ENCODE assay signal across 20 mouse cellular contexts in the genomic region with DNA sequence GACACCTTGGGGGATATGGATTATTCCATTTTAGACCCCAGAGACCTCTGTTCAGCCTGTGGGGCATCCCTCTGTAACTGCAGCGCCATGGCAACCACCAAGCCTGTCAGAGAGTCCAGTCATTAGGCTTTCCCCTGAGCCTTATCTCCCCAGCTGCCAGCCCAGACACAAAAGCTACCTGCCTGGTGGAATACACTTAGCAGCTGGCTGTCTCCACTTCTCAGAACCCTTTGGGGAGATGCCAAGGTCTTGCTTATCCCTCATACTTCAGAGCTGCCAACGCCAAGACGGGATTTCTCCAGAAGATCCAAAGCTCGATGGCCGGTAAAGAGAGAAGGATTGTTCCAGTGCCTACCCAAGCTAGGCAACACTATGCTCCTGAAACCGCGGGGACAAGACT. TPM values are rescaled to one million over a fixed set of nuclear protein-coding genes. Genes with fewer than 3 reads are reported as not detected.
DNase-seq lines count a peak whose midpoint lies in the region; ATAC-seq and TF ChIP-seq lines count a peak whose summit lies in the region.
"Had no signal": no experiment of that assay in that cellular context is flagged by ENCODE, and none has a peak within 500 bp of the region (broad histone marks: within the 10 kb centered on the region; RNA-seq: fewer than 3 reads in every experiment).

No protein-coding gene starts in this region.

- no peak overlapping the region for H3K9ac ChIP-seq in hindbrain, embryonic 12.5 days
- H3K9ac ChIP-seq in hindbrain, postnatal 0 days (replicated peaks; ENCODE audit: low read length) = no peak overlapping the region
- H3K9ac ChIP-seq in neural tube, embryonic 14.5 days (replicated peaks; ENCODE audit: low read depth, low read length) = no peak overlapping the region
- H3K9ac ChIP-seq: liver, postnatal 0 days had no signal

- TF ChIP-seq CTCF in hindbrain, postnatal 0 days (IDR thresholded peaks at IDR 0.05; ENCODE audit: low read depth) = no peak

- H3K9me3 ChIP-seq in hindbrain, embryonic 12.5 days (replicated peaks) = no peaks in the 10 kb centered on the region
- no peaks in the 10 kb centered on the region for H3K9me3 ChIP-seq in hindbrain, postnatal 0 days (ENCODE audit: low read length)
- no peaks in the 10 kb centered on the region for H3K9me3 ChIP-seq in neural tube, embryonic 14.5 days (ENCODE audit: control insufficient read depth, low read length)
- H3K9me3 ChIP-seq: limb, embryonic 10.5 days had no signal

- no peak for ATAC-seq in hindbrain, embryonic 12.5 days (ENCODE audit: low FRiP score)
- ATAC-seq in hindbrain, postnatal 0 days = no peak
- ATAC-seq in neural tube, embryonic 14.5 days (ENCODE audit: low read depth) = no peak
- ATAC-seq: forebrain, postnatal 0 days; liver, postnatal 0 days; lung, postnatal 0 days had no signal

- 64% methylated on average over 7 of the region's 7 CpGs for WGBS in hindbrain, embryonic 12.5 days
- WGBS in hindbrain, postnatal 0 days = 63% methylated on average over 7 of the region's 7 CpGs
- WGBS in neural tube, embryonic 14.5 days = 65% methylated on average over 7 of the region's 7 CpGs

- no peak overlapping the region for H3K4me3 ChIP-seq in hindbrain, embryonic 12.5 days
- no peak overlapping the region for H3K4me3 ChIP-seq in hindbrain, postnatal 0 days (ENCODE audit: low read length)
- no peak overlapping the region for H3K4me3 ChIP-seq in neural tube, embryonic 14.5 days (ENCODE audit: low read depth, low read length)
- H3K4me3 ChIP-seq: heart, adult 2 months had no signal

- no peaks in the 10 kb centered on the region for H3K27me3 ChIP-seq in hindbrain, embryonic 12.5 days
- no peaks in the 10 kb centered on the region for H3K27me3 ChIP-seq in hindbrain, postnatal 0 days (ENCODE audit: insufficient read depth, low read length)
- no peaks in the 10 kb centered on the region for H3K27me3 ChIP-seq in neural tube, embryonic 14.5 days (ENCODE audit: control insufficient read depth, insufficient read depth, low read length)

- H3K4me1 ChIP-seq in hindbrain, embryonic 12.5 days = peaks cover 51% of the 10 kb centered on the region
- peaks cover 6% of the 10 kb centered on the region; the same call in 1 of the 2 replicates for H3K4me1 ChIP-seq in hindbrain, postnatal 0 days (ENCODE audit: insufficient read depth, low read length)
- H3K4me1 ChIP-seq in neural tube, embryonic 14.5 days (ENCODE audit: control insufficient read depth, insufficient read depth, low read length) = peaks cover 34% of the 10 kb centered on the region

- peaks cover 11% of the 10 kb centered on the region for H3K36me3 ChIP-seq in hindbrain, embryonic 12.5 days
- H3K36me3 ChIP-seq in hindbrain, postnatal 0 days (ENCODE audit: insufficient read depth, low read length) = peaks cover 5% of the 10 kb centered on the region; the same call in 1 of the 2 replicates
- no peaks in the 10 kb centered on the region for H3K36me3 ChIP-seq in neural tube, embryonic 14.5 days (ENCODE audit: control insufficient read depth, insufficient read depth, low read length)

- peak overlapping the region; percentile 78; the same call in 1 of the 2 replicates for H3K27ac ChIP-seq in hindbrain, embryonic 12.5 days
- no peak overlapping the region; the same call in 1 of the 2 replicates for H3K27ac ChIP-seq in hindbrain, postnatal 0 days
- H3K27ac ChIP-seq in neural tube, embryonic 14.5 days (ENCODE audit: low read depth, low read length) = 0 out of 2 replicates have a peak overlapping the region, but pooled peaks have one; percentile 23

- H3K4me2 ChIP-seq in hindbrain, embryonic 12.5 days (replicated peaks) = no peak overlapping the region; the same call in 1 of the 2 replicates
- H3K4me2 ChIP-seq in hindbrain, postnatal 0 days (ENCODE audit: low read depth, low read length) = no peak overlapping the region
- H3K4me2 ChIP-seq in neural tube, embryonic 14.5 days (ENCODE audit: low read depth, low read length) = no peak overlapping the region

- peak; percentile 38 for DNase-seq in cerebellum, adult 8-10 months
- DNase-seq in cerebellum, adult 11-12 months = no peak
- no peak for DNase-seq in hindbrain, postnatal 0 days (ENCODE audit: low spot score)
- DNase-seq in neural tube, embryonic 10.5 days (ENCODE audit: extremely low spot score, low spot score) = no peak
- peak; percentile 22 for DNase-seq in retina, postnatal 1 day
- DNase-seq in adrenal gland, adult 8-10 months = no peak
- DNase-seq: adrenal gland, postnatal 36 days; cerebellum, adult 18-20 months; forebrain, postnatal 0 days; gastrocnemius, postnatal 14 days; heart, adult 2 months; kidney, adult 18-20 months; kidney, postnatal 10 days; liver, postnatal 0 days; thymus, adult 18-20 months; thymus, postnatal 36 days had no signal

RNA-seq across cellular contexts. Expression of gene Unc45a, which starts 1.0 kb away (rescaled TPM):
- 56.2 and 60.6 TPM in 2 replicates for polyA plus RNA-seq in hindbrain, embryonic 12.5 days (2016; fragmentation: Nextera tagmentation; extraction: Ambion mirVana)
- total RNA-seq in hindbrain, postnatal 0 days (2014; rRNA removed) = 49.0 and 57.8 TPM in 2 replicates
- polyA plus RNA-seq in hindbrain, postnatal 0 days (2015; fragmentation: Nextera tagmentation; extraction: Ambion mirVana) = 46.6 and 47.8 TPM in 2 replicates
- 32.3 and 41.0 TPM in 2 replicates for polyA plus RNA-seq in neural tube, embryonic 14.5 days (2014; fragmentation: Nextera tagmentation; extraction: Ambion mirVana)
- 10 to 100 TPM; 73.1 to 85.4 (median 80.7) TPM for total RNA-seq in adrenal gland, adult 8-10 months (2022)

RNA-seq across cellular contexts. Expression of gene Hddc3, which starts 1.1 kb away (rescaled TPM):
- 20.2 and 22.0 TPM in 2 replicates for polyA plus RNA-seq in hindbrain, embryonic 12.5 days (2016; fragmentation: Nextera tagmentation; extraction: Ambion mirVana)
- 30.1 and 32.2 TPM in 2 replicates for total RNA-seq in hindbrain, postnatal 0 days (2014; rRNA removed)
- polyA plus RNA-seq in hindbrain, postnatal 0 days (2015; fragmentation: Nextera tagmentation; extraction: Ambion mirVana) = 13.9 and 15.5 TPM in 2 replicates
- polyA plus RNA-seq in neural tube, embryonic 14.5 days (2014; fragmentation: Nextera tagmentation; extraction: Ambion mirVana) = 21.5 and 25.8 TPM in 2 replicates
- 10 to 100 TPM; 29.7 to 43.1 (median 35.4) TPM for total RNA-seq in adrenal gland, adult 8-10 months (2022)

RNA-seq across cellular contexts. Expression of gene Rccd1, which starts 17.5 kb away (rescaled TPM):
- 9.8 and 14.1 TPM in 2 replicates for polyA plus RNA-seq in hindbrain, embryonic 12.5 days (2016; fragmentation: Nextera tagmentation; extraction: Ambion mirVana)
- 24.7 and 40.5 TPM in 2 replicates for total RNA-seq in hindbrain, postnatal 0 days (2014; rRNA removed)
- 8.6 and 10.7 TPM in 2 replicates for polyA plus RNA-seq in hindbrain, postnatal 0 days (2015; fragmentation: Nextera tagmentation; extraction: Ambion mirVana)
- 13.7 and 20.1 TPM in 2 replicates for polyA plus RNA-seq in neural tube, embryonic 14.5 days (2014; fragmentation: Nextera tagmentation; extraction: Ambion mirVana)
- total RNA-seq in adrenal gland, adult 8-10 months (2022) = 10 to 100 TPM in 3 of 4 experiments, 1 to 10 TPM in 1; 9.5 to 21.8 (median 14.6) TPM

RNA-seq across cellular contexts. Expression of gene Man2a2, which starts 29.4 kb away (rescaled TPM):
- 27.2 and 30.9 TPM in 2 replicates for polyA plus RNA-seq in hindbrain, embryonic 12.5 days (2016; fragmentation: Nextera tagmentation; extraction: Ambion mirVana)
- total RNA-seq in hindbrain, postnatal 0 days (2014; rRNA removed) = 55.5 and 61.3 TPM in 2 replicates
- polyA plus RNA-seq in hindbrain, postnatal 0 days (2015; fragmentation: Nextera tagmentation; extraction: Ambion mirVana) = 14.2 and 15.7 TPM in 2 replicates
- 22.9 and 23.6 TPM in 2 replicates for polyA plus RNA-seq in neural tube, embryonic 14.5 days (2014; fragmentation: Nextera tagmentation; extraction: Ambion mirVana)
- total RNA-seq in adrenal gland, adult 8-10 months (2022) = 100 to 1,000 TPM in 3 of 4 experiments, 10 to 100 TPM in 1; 92.4 to 158 (median 132) TPM

RNA-seq across cellular contexts. Expression of gene Fes, which starts 46.0 kb away (rescaled TPM):
- 10.2 and 11.8 TPM in 2 replicates for polyA plus RNA-seq in hindbrain, embryonic 12.5 days (2016; fragmentation: Nextera tagmentation; extraction: Ambion mirVana)
- 10.3 and 16.1 TPM in 2 replicates for total RNA-seq in hindbrain, postnatal 0 days (2014; rRNA removed)
- 4.9 and 5.6 TPM in 2 replicates for polyA plus RNA-seq in hindbrain, postnatal 0 days (2015; fragmentation: Nextera tagmentation; extraction: Ambion mirVana)
- polyA plus RNA-seq in neural tube, embryonic 14.5 days (2014; fragmentation: Nextera tagmentation; extraction: Ambion mirVana) = 2.2 and 6.0 TPM in 2 replicates
- total RNA-seq in adrenal gland, adult 8-10 months (2022) = 10 to 100 TPM in 3 of 4 experiments, 1 to 10 TPM in 1; 7.1 to 20.3 (median 15.2) TPM

Comparison
In these comparisons a context has a peak if more than half of its experiments do, and no peak if none do; other contexts are left out.
1. DNase-seq: peak in cerebellum, adult 8-10 months (single experiment) and retina, postnatal 1 day (single experiment); none in cerebellum, adult 11-12 months (single experiment), hindbrain, postnatal 0 days (single experiment), neural tube, embryonic 10.5 days (single experiment) and adrenal gland, adult 8-10 months (single experiment).